Mouse (Mus musculus) intestine, embryonic 14.5 days (tissue): ENCODE data around the gene Nlrp6. TPM values are rescaled to one million over a fixed set of nuclear protein-coding genes. Genes with fewer than 3 reads are reported as not detected.
A peak's percentile ranks its signal among the peaks of the same experiment; 100 is the strongest.

Experiments
- ATAC-seq: fragments of 200-750 bp; cut with Nextera tagmentation; replicated peaks from 2 replicates; pipeline ENCODE4 v1.8.0; 2017; ENCODE audit warnings: low read depth, moderate number of reproducible peaks, moderate TSS enrichment, moderate library complexity; ENCODE audit not compliant: low FRiP score, low TSS enrichment
- DNase-seq: peaks from one replicate; pipeline ENCODE4 v3.0.0-alpha.2; 2018; ENCODE audit warnings: low spot score
- H3K27ac ChIP-seq: fragments of 300-500 bp; sonication (generic); 2 replicates; pipeline ENCODE4 v1.5.1; 2014; ENCODE audit warnings: low read depth, mild to moderate bottlenecking, control low read depth
- H3K27me3 ChIP-seq: fragments of 300-500 bp; sonication (generic); replicated peaks from 2 replicates; pipeline ENCODE4 v1.6.1; 2014; ENCODE audit warnings: low read length, control low read depth; ENCODE audit not compliant: control insufficient read depth, insufficient read depth
- H3K36me3 ChIP-seq: fragments of 300-500 bp; sonication (generic); 2 replicates; pipeline ENCODE4 v1.6.1; 2014; ENCODE audit warnings: low read length, control low read depth; ENCODE audit not compliant: control insufficient read depth, insufficient read depth
- H3K4me1 ChIP-seq: fragments of 300-500 bp; sonication (generic); replicated peaks from 2 replicates; pipeline ENCODE4 v1.6.1; 2014; ENCODE audit warnings: low read length, control low read depth, mixed read lengths; ENCODE audit not compliant: control insufficient read depth, insufficient read depth
- H3K4me2 ChIP-seq: fragments of 300-500 bp; sonication (generic); 2 replicates; pipeline ENCODE4 v1.6.1; 2014; ENCODE audit warnings: low read length
- H3K4me3 ChIP-seq: fragments of 300-500 bp; sonication (generic); 2 replicates; pipeline ENCODE4 v1.5.1; 2014; ENCODE audit warnings: low read depth, low read length, control low read depth, mixed read lengths
- H3K9ac ChIP-seq: fragments of 300-500 bp; sonication (generic); 2 replicates; pipeline ENCODE4 v1.6.1; 2014; ENCODE audit warnings: mild to moderate bottlenecking, low read length
- H3K9me3 ChIP-seq: fragments of 300-500 bp; sonication (generic); 2 replicates; pipeline ENCODE4 v1.6.1; 2016; ENCODE audit warnings: low read length, control low read depth; ENCODE audit not compliant: control insufficient read depth
- WGBS: fragments of 180-500 bp; shearing (Covaris S2); extraction: QIAGEN DNeasy Blood & Tissue Kit; methylation state at CpG from one replicate; pipeline ENCODE4 v1.1.7; 2014; 5-methylcytosine and 5-hydroxymethylcytosine counted together
- polyA plus RNA-seq: library from polyadenylated mRNA; unstranded; fragments of >200 nt; fragmentation: Nextera tagmentation; extraction: Ambion mirVana; gene quantifications from 2 replicates; pipeline ENCODE4 v1.2.1, GENCODE M21; 2014

Nlrp6 gene
- polyA plus RNA-seq, 1 experiment from 2014 or later: 18.4 TPM

GRCm38 (mm10) chr7:140907131-140907530 lies 13.6 kb upstream of the Nlrp6 start:
- DNase-seq: no peak
- Histone ChIP-seq H3K27ac (no peak overlapping the region), H3K4me2 (no peak overlapping the region), H3K9ac (no peak overlapping the region), H3K4me3 (no peak overlapping the region), H3K4me1 (no peaks in the 10 kb centered on the region), H3K36me3 (no peaks in the 10 kb centered on the region), H3K9me3 (no peaks in the 10 kb centered on the region), H3K27me3 (no peaks in the 10 kb centered on the region)
- 77% methylated on average over 13 of the region's 13 CpGs for WGBS
- no peak for ATAC-seq

DNA sequence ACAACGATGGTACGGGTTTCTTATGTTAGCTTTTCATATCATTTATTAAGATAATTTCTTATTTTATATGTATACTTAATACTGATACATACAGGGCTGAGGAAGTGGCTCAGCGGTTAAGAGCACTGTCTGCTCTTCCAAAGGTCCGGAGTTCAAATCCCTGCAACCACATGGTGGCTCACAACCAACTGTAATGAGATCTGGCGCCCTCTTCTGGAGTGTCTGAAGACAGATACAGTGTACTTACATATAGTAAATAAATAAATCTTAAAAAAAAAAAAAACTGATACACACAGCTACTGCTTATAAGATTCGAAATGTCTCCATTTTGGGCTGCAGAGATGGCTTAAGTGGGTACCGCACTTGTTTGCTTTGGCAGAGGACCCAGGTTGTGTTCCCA lies 13.0 kb upstream of the Nlrp6 start:
- Histone ChIP-seq H3K4me2 (no peak overlapping the region), H3K27ac (no peak overlapping the region), H3K9me3 (no peaks in the 10 kb centered on the region), H3K4me3 (no peak overlapping the region), H3K9ac (no peak overlapping the region), H3K36me3 (no peaks in the 10 kb centered on the region), H3K27me3 (no peaks in the 10 kb centered on the region), H3K4me1 (no peaks in the 10 kb centered on the region)
- DNase-seq (no peak), ATAC-seq (no peak)
- WGBS: 83% methylated on average over 7 of the region's 7 CpGs

GRCm38 (mm10) chr7:140908181-140908580 lies 12.5 kb upstream of the Nlrp6 start:
- DNase-seq (no peak), ATAC-seq (no peak; the same call in 1 of the 2 replicates)
- Histone ChIP-seq H3K27ac (no peak overlapping the region), H3K9me3 (no peaks in the 10 kb centered on the region), H3K36me3 (no peaks in the 10 kb centered on the region), H3K4me2 (peak overlapping the region; percentile 58), H3K4me1 (no peaks in the 10 kb centered on the region), H3K4me3 (no peak overlapping the region; the same call in 1 of the 2 replicates), H3K9ac (no peak overlapping the region), H3K27me3 (no peaks in the 10 kb centered on the region)
- 47% methylated on average over 7 of the region's 7 CpGs for WGBS

GRCm38 (mm10) chr7:140908634-140909107 lies 12.0 kb upstream of the Nlrp6 start:
- H3K4me3 ChIP-seq: peak overlapping the region; percentile 27
- H3K27ac ChIP-seq: no peak overlapping the region
- DNase-seq (peak; percentile 92), ATAC-seq (peak; percentile 72)
- no peak overlapping the region for H3K9ac ChIP-seq
- no peaks in the 10 kb centered on the region for H3K27me3 ChIP-seq
- H3K4me2 ChIP-seq: peak overlapping the region; percentile 58
- 1% methylated on average over 19 of the region's 19 CpGs for WGBS
- no peaks in the 10 kb centered on the region for H3K36me3 ChIP-seq
- H3K9me3 ChIP-seq: no peaks in the 10 kb centered on the region
- no peaks in the 10 kb centered on the region for H3K4me1 ChIP-seq

DNA sequence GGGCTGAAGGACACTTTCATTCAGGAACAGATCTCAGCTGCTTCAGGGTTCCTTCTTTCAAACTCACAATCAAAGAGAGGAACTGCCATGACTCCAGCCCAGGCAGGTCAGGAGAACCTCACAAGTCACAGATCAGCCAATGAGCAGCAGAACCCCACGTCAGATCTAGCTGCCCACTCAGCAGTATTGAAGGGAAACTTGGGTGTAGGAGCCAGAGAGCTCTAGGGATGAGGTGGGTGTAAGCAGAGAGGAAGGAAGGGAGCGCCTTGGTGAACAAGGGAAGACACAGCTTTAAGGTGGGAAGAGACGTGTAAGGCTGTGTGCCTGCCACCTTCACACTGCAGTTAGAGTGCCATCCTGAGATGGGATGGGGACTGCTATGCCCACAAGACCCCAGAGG lies 8.4 kb upstream of the Nlrp6 start:
- Histone ChIP-seq H3K27ac (peak overlapping the region; percentile 10; the same call in 1 of the 2 replicates), H3K4me1 (no peaks in the 10 kb centered on the region), H3K4me3 (no peak overlapping the region), H3K9me3 (no peaks in the 10 kb centered on the region), H3K27me3 (no peaks in the 10 kb centered on the region), H3K4me2 (no peak overlapping the region), H3K36me3 (no peaks in the 10 kb centered on the region), H3K9ac (no peak overlapping the region)
- no peak for ATAC-seq
- no peak for DNase-seq
- 58% methylated on average over 3 of the region's 3 CpGs for WGBS

DNA sequence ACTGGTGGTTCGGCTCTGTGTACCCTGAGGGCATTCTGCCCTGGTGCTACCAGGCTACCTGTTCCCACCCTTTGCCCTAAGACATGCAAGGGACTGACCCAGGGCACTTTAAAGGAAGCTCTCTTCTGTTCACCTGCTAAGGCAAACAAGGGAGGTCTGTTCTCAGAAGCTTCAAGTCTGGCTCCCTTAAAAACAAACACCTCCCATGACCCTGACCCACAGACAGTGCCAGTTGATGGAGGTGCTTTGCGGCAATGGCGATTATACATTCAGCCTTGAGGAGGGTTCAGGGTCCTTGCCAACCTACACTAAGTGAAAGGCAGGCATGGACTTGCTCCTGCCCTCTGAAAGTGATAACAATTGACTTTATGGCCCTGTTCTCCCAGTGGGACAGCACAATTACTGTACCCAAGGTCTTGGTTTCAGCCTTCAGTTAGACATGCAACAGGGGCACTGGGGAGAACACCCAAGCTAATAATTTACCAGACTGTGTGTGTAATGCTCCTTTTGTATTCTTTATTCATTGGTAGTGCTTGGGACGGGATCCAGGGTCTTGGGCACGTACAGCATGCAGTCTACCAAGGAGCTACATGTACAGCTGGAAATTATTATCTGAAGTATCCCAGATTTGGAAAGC lies 7.7 kb upstream of the Nlrp6 start:
- no peaks in the 10 kb centered on the region for H3K27me3 ChIP-seq
- H3K4me1 ChIP-seq: no peaks in the 10 kb centered on the region
- H3K9me3 ChIP-seq: no peaks in the 10 kb centered on the region
- peak overlapping the region; percentile 69 for H3K27ac ChIP-seq
- H3K36me3 ChIP-seq: no peaks in the 10 kb centered on the region
- DNase-seq (peak; percentile 70), ATAC-seq (peak; percentile 82)
- H3K4me2 ChIP-seq: no peak overlapping the region
- H3K9ac ChIP-seq: no peak overlapping the region
- 61% methylated on average over 5 of the region's 5 CpGs for WGBS
- H3K4me3 ChIP-seq: no peak overlapping the region

GRCm38 (mm10) chr7:140914031-140914690 lies 6.5 kb upstream of the Nlrp6 start:
- DNase-seq (no peak), ATAC-seq (no peak)
- Histone ChIP-seq H3K27ac (0 out of 2 replicates have a peak overlapping the region, but pooled peaks have one; percentile 69), H3K9ac (no peak overlapping the region), H3K4me2 (no peak overlapping the region), H3K4me1 (no peaks in the 10 kb centered on the region), H3K27me3 (no peaks in the 10 kb centered on the region), H3K9me3 (no peaks in the 10 kb centered on the region), H3K36me3 (no peaks in the 10 kb centered on the region), H3K4me3 (no peak overlapping the region)
- WGBS: 76% methylated on average over 8 of the region's 8 CpGs

DNA sequence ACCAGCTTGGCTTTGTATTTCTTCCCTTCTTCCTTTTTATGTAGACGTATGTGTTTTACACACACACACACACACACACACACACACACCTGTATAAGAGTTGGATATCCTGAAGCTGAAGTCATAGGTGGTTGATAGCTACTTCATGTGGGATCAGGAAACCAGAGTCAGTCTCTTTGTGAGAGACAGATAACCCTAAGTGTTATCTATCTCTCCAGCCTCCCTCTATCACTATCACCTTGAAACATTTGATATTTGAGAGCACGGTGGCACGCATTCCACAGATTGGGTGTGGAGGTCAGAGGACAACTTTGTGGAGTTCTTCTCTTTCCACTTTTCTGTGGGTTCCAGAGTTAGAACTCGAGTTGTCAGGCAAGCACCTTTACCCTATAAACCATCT lies 791 bp upstream of the Nlrp6 start:
- H3K36me3 ChIP-seq: no peaks in the 10 kb centered on the region
- H3K9ac ChIP-seq: no peak overlapping the region
- H3K4me2 ChIP-seq: no peak overlapping the region
- no peak overlapping the region for H3K27ac ChIP-seq
- WGBS: 69% methylated on average over 4 of the region's 4 CpGs
- ATAC-seq: no peak
- no peaks in the 10 kb centered on the region for H3K9me3 ChIP-seq
- no peak for DNase-seq
- no peak overlapping the region for H3K4me3 ChIP-seq
- H3K4me1 ChIP-seq: peaks cover 3% of the 10 kb centered on the region
- peaks cover 51% of the 10 kb centered on the region for H3K27me3 ChIP-seq
